Mouse (Mus musculus): ENCODE data around the gene Cpne8.

DNA sequence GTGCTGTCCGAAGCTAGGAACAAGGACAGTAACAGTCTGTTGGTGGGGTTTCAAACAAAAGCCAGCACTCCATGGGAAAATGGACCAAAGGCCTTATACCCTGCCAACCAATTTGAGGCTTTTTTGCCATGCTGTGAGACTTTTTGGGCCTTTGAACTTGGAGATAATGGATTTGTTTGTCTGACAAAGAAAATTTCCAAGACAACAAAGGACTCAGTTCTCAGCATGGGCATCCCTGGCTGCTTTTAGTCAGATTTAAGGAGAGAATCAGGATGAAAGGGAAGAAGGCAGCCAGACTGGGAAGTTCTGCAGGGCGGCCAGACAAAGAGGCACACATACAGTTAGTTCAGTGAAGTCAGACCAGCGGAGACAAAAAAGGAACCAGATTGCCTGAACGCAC, 32.9 kb downstream of the Cpne8 start:
- TF ChIP-seq CTCF (IDR thresholded peaks at IDR 0.05; ENCODE audit: low read depth, low read length) (no peak), POLR2A (IDR thresholded peaks at IDR 0.05; ENCODE audit: insufficient read depth, low read length) (no peak), EP300 (IDR thresholded peaks at IDR 0.05; ENCODE audit: insufficient read depth, low read depth, low read length) (no peak)
